Mouse (Mus musculus) stomach, postnatal 0 days (tissue): ENCODE measurements around the gene Pfkfb3. TPM values are rescaled to one million over a fixed set of nuclear protein-coding genes. Genes with fewer than 3 reads are reported as not detected.

Experiments used
- ATAC-seq: fragments of 200-750 bp; cut with Nextera tagmentation; 2 replicates; pipeline ENCODE4 v1.8.0; 2017; ENCODE audit not compliant: low FRiP score, low TSS enrichment
- DNase-seq: peaks from one replicate; pipeline ENCODE4 v3.0.0-alpha.2; 2016; ENCODE audit warnings: low spot score
- H3K27ac ChIP-seq: fragments of 300-500 bp; sonication (generic); replicated peaks from 2 replicates; pipeline ENCODE4 v1.5.1; 2014; ENCODE audit warnings: mild to moderate bottlenecking, control low read depth
- H3K27me3 ChIP-seq: fragments of 300-500 bp; sonication (generic); 2 replicates; pipeline ENCODE4 v1.6.1; 2014; ENCODE audit warnings: low read length; ENCODE audit not compliant: control insufficient read depth, insufficient read depth
- H3K36me3 ChIP-seq: fragments of 300-500 bp; sonication (generic); 2 replicates; pipeline ENCODE4 v1.6.1; 2014; ENCODE audit warnings: low read length, mixed read lengths; ENCODE audit not compliant: control insufficient read depth, insufficient read depth
- H3K4me1 ChIP-seq: fragments of 300-500 bp; sonication (generic); replicated peaks from 2 replicates; pipeline ENCODE4 v1.6.1; 2014; ENCODE audit warnings: antibody characterized with exemption; ENCODE audit not compliant: control insufficient read depth, insufficient read depth
- H3K4me2 ChIP-seq: fragments of 300-500 bp; sonication (generic); replicated peaks from 2 replicates; pipeline ENCODE4 v1.6.1; 2014; ENCODE audit warnings: low read depth, mild to moderate bottlenecking, control low read depth, moderate library complexity
- H3K4me3 ChIP-seq: fragments of 300-500 bp; sonication (generic); 2 replicates; pipeline ENCODE4 v1.5.1; 2014; ENCODE audit warnings: low read depth, low read length, control low read depth
- H3K9ac ChIP-seq: fragments of 300-500 bp; sonication (generic); 2 replicates; pipeline ENCODE4 v1.6.1; 2014; ENCODE audit warnings: mild to moderate bottlenecking, low read length, control low read depth, mixed read lengths
- H3K9me3 ChIP-seq: fragments of 300-500 bp; sonication (generic); 2 replicates; pipeline ENCODE4 v1.6.1; 2016; ENCODE audit warnings: low read length; ENCODE audit not compliant: control insufficient read depth
- CTCF ChIP-seq: IDR thresholded peaks from 2 replicates; pipeline ENCODE4 v1.5.1; 2016; ENCODE audit warnings: antibody characterized with exemption, low read depth, mild to moderate bottlenecking, moderate library complexity
- EP300 ChIP-seq: optimal IDR thresholded peaks from 2 replicates; pipeline ENCODE3; 2016; ENCODE audit warnings: antibody characterized with exemption
- WGBS: fragments of 180-500 bp; shearing (Covaris S2); extraction: QIAGEN DNeasy Blood & Tissue Kit; methylation state at CpG from one replicate; pipeline ENCODE4 v1.1.7; 2014; 5-methylcytosine and 5-hydroxymethylcytosine counted together
- polyA plus RNA-seq: library from polyadenylated mRNA; unstranded; fragments of >200 nt; fragmentation: Nextera tagmentation; extraction: Ambion mirVana; gene quantifications from 2 replicates; pipeline ENCODE4 v1.2.1, GENCODE M21; 2015

The Pfkfb3 gene
- polyA plus RNA-seq, 1 experiment from 2014 or later: 5.5 TPM

DNA sequence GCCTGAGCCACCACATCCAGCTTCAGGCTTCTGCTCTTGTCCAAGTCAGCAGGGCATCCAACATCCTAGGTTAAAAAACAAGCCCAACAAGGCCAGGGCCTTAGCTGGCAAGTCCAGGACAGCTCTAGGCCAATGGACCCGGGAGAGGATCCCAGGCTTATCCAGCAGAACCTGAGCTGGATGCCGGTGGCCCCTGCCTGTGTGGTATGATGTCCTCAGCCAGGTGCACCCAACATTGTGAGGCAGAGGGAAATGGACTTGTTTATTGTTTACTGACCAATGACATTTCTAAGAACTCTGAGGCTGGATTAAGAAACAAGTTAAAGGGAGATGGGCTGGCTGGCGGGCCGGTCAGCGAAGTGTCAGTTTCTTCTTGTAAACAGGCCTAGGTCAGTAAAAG is 27.8 kb downstream of the Pfkfb3 start:
- H3K27ac ChIP-seq: no peak overlapping the region
- H3K9me3 ChIP-seq: no peaks in the 10 kb centered on the region
- no peak for ATAC-seq
- H3K27me3 ChIP-seq: no peaks in the 10 kb centered on the region
- no peak overlapping the region for H3K4me2 ChIP-seq
- no peaks in the 10 kb centered on the region for H3K36me3 ChIP-seq
- DNase-seq: no peak
- no peaks in the 10 kb centered on the region for H3K4me1 ChIP-seq
- no peak overlapping the region for H3K9ac ChIP-seq
- TF ChIP-seq CTCF: no peak
- no peak for TF ChIP-seq EP300
- H3K4me3 ChIP-seq: no peak overlapping the region
- 70% methylated on average over 5 of the region's 5 CpGs for WGBS

DNA sequence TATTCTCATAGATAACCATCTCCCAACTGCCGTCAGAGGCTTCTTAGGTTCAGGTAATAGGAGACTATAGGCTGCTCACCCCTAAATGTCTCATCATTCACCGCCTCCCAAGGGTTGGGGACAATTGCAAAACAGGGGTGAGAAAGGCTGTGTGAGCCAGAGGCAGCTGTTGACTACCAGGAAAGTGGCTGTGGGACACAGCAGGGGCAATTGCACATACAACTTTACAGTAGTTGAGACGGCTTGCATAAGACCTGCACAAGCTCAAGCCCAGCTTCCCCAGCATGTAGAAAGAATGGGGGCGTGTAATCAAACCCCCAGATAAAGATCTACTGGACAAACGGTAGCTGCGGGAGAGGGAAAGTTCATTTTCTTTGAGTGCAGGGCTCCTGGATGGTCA is 29.1 kb downstream of the Pfkfb3 start:
- Histone ChIP-seq H3K4me3 (no peak overlapping the region), H3K27ac (no peak overlapping the region), H3K4me2 (no peak overlapping the region), H3K9ac (no peak overlapping the region), H3K27me3 (no peaks in the 10 kb centered on the region), H3K36me3 (no peaks in the 10 kb centered on the region), H3K9me3 (no peaks in the 10 kb centered on the region), H3K4me1 (no peaks in the 10 kb centered on the region)
- ATAC-seq (no peak), DNase-seq (no peak)
- WGBS: 66% methylated on average over 6 of the region's 6 CpGs
- TF ChIP-seq CTCF (no peak), EP300 (no peak)

DNA sequence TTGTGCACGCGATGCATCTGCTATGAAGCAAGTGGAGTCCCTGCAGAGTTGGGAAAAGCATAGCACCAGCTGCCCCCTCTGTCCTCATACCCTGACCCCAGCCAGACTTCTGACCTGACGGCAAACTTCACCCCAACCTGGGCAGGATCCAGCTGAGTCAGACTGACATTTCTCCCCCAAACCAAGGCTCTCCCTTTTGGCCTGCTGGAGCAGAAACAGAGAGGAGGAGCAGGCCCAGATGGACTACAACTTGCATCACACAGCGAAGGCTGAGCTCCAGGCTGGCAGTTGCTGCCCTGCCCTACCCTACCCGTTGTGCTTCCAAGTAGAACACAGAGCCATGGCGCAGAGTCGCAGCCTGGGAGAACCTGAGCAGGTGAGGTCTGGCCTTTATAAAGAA is 32.1 kb downstream of the Pfkfb3 start:
- no peak for DNase-seq
- no peak for ATAC-seq
- H3K9me3 ChIP-seq: no peaks in the 10 kb centered on the region
- TF ChIP-seq EP300 (no peak), CTCF (no peak)
- H3K4me3 ChIP-seq: no peak overlapping the region
- 91% methylated on average over 7 of the region's 7 CpGs for WGBS
- no peaks in the 10 kb centered on the region for H3K27me3 ChIP-seq
- H3K27ac ChIP-seq: no peak overlapping the region
- H3K4me1 ChIP-seq: no peaks in the 10 kb centered on the region
- H3K4me2 ChIP-seq: no peak overlapping the region
- H3K36me3 ChIP-seq: no peaks in the 10 kb centered on the region
- no peak overlapping the region for H3K9ac ChIP-seq

DNA sequence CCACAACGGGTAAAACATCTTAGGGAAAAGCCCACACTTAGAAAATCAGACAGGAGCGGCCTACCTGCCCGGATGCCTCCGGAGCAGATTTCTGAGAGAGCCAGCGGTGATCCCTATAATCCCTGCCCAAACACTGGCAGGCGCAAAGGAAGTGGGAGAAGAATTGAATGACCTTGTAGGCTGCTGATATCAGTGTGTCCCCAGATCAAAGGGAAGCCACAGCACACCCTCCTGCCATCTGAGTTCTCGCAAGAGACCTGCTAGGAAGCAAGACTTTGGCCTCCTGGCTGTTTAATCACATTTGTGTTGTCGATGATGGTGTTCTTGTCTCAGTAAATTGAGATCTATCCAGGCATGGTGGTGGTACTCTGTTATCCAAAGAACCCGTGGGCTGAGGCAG is 33.1 kb downstream of the Pfkfb3 start:
- Histone ChIP-seq H3K27me3 (no peaks in the 10 kb centered on the region), H3K9me3 (no peaks in the 10 kb centered on the region), H3K36me3 (no peaks in the 10 kb centered on the region), H3K4me2 (no peak overlapping the region), H3K9ac (no peak overlapping the region), H3K4me1 (no peaks in the 10 kb centered on the region), H3K4me3 (no peak overlapping the region), H3K27ac (no peak overlapping the region)
- DNase-seq (no peak), ATAC-seq (no peak)
- TF ChIP-seq EP300: no peak
- TF ChIP-seq CTCF: no peak
- WGBS: 64% methylated on average over 9 of the region's 9 CpGs

DNA sequence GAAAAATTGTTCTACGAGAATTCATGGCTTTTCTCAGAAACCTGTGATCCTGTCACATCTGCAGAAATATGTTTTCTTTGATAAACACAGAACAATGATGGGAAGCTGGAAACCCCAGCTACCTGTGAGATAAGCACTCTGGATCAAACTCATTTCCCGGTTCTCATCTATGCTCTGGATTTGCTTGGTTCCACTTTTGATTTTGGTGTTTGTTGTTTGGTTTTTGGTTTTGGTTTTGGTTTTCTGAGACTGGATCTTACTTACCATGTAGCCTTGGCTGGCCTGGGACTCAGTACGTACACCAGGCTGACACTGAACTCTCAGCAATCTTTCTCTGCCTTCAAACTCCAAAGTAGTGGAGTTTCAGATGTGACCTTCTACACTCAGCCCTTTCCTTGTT is 38.0 kb downstream of the Pfkfb3 start:
- H3K4me3 ChIP-seq: no peak overlapping the region
- no peaks in the 10 kb centered on the region for H3K9me3 ChIP-seq
- no peak for TF ChIP-seq EP300
- TF ChIP-seq CTCF: no peak
- 73% methylated on average over 3 of the region's 3 CpGs for WGBS
- no peaks in the 10 kb centered on the region for H3K27me3 ChIP-seq
- H3K4me1 ChIP-seq: no peaks in the 10 kb centered on the region
- no peak overlapping the region for H3K27ac ChIP-seq
- H3K36me3 ChIP-seq: no peaks in the 10 kb centered on the region
- no peak for ATAC-seq
- H3K9ac ChIP-seq: no peak overlapping the region
- no peak overlapping the region for H3K4me2 ChIP-seq
- DNase-seq: no peak

DNA sequence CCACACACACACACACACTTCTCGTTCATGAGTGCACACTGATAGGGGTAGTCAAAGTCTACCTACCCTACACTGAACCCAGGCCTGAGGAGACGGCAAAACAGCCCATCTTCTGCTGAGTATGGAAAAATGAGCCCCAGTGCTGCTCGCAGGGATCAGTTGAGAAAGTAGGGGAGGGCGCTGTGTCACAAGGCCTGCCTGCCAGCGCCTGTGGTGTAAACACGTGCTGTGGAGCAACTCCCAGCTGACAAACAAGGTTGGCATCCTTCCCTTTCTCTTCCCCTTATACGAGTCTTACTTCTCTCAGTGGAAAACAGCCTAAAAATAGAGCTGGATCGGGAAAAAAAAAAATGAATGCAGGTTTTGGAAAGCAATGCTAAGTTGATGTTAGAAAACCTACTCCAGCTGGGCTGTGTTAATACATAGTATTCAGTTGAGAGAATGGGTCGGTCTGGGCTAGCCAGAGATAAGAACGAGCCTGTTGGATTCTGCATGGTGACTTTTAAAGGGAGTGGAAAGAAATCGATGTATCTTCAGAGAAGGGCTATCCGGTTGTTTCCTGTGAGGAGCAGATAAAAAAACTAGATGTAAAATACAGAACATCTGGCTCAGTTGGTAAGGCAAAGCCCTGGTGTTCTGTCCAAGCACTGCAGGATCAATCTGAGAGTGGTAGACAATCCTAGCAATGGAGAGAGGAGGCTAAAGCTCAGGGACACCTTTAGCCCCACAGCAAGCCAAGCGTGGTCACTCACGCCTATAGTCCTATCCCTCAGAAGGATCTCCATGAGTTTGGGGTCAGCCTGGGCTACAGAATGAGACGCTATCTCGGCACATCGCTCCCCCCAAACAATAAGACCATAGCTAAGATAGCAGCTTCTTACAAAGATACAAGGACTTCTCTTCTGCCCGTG is 40.6 kb downstream of the Pfkfb3 start:
- Histone ChIP-seq H3K9ac (no peak overlapping the region), H3K27me3 (no peaks in the 10 kb centered on the region), H3K27ac (no peak overlapping the region), H3K36me3 (no peaks in the 10 kb centered on the region), H3K4me3 (no peak overlapping the region), H3K4me1 (no peaks in the 10 kb centered on the region), H3K4me2 (no peak overlapping the region), H3K9me3 (no peaks in the 10 kb centered on the region)
- DNase-seq (no peak), ATAC-seq (peak; percentile 63; the same call in 1 of the 2 replicates)
- no peak for TF ChIP-seq EP300
- TF ChIP-seq CTCF: peak; percentile 15; the same call in 1 of the 2 replicates
- 50% methylated on average over 18 of the region's 18 CpGs for WGBS
